Mouse (Mus musculus) erythroblast, embryonic 14.5 days (primary cell): Measurements from ENCODE around the gene Atoh7.

Experiments used
- GATA1 ChIP-seq: IDR thresholded peaks from 2 replicates; pipeline ENCODE4 v1.6.1; 2012; ENCODE audit warnings: low read length, inconsistent platforms, mixed read lengths
- TAL1 ChIP-seq: IDR thresholded peaks from 3 replicates; pipeline ENCODE4 v1.6.1; 2012; ENCODE audit warnings: low read length, inconsistent platforms, mixed read lengths

DNA sequence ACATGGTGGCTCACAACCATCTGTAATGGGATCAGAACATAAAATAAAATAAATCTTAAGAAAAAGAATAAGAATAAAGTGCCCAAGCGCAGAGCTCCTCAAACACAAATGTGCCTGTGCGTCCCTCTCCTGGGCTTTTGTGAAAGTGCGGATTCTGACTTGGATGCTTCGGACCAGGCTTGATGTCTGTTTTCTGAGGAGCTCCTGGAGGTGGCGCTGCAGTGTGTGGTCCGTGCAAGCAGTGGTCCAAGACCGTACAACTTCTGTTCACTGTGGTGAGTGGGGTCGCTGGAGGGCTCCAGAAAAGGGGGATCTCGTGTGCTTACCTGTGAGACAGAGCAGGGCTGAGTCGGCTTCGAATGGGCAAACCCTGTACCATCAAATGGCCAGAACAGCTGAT is 25.9 kb downstream of the Atoh7 start:
- no peak for TF ChIP-seq GATA1
- TF ChIP-seq TAL1: no peak
